Mouse (Mus musculus): ENCODE measurements around the gene Tpm3. TPM values are rescaled to one million over a fixed set of nuclear protein-coding genes. Genes with fewer than 3 reads are reported as not detected.
A peak's percentile ranks its signal among the peaks of the same experiment; 100 is the strongest.

Tpm3 gene
- polyA plus RNA-seq, 1 experiment from 2014 or later: 313 TPM

DNA sequence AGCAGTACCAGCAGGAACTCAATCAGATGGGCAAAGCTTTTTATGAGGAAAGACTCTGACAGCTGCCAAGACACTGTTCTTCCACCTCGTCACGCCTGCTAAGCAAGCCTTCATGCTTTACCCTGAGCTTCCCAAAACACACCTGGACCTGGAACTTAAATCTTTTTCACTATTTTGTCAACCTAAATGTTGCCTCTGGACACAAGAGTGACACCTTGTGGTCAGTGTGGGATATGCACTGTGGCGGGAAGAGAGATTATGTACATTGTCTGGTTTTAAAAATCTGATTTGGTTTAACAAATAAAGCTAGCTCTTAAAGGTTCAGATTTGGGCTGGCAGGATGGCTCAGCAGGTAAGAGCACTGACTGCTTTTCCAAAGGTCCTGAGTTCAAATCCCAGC, 6.9 kb upstream of the Tpm3 start:
- no peak for ATAC-seq (ENCODE audit: low FRiP score)
- peaks cover 50% of the 10 kb centered on the region for H3K36me3 ChIP-seq (replicated peaks; ENCODE audit: control insufficient read depth, insufficient read depth)
- 64% methylated on average over 3 of the region's 3 CpGs for WGBS
- peak; percentile 51 for DNase-seq (ENCODE audit: low spot score)
- H3K4me2 ChIP-seq (replicated peaks): no peak overlapping the region
- H3K27ac ChIP-seq: no peak overlapping the region
- no peaks in the 10 kb centered on the region for H3K9me3 ChIP-seq (ENCODE audit: control insufficient read depth, low read length)
- no peaks in the 10 kb centered on the region for H3K27me3 ChIP-seq (ENCODE audit: control insufficient read depth, insufficient read depth, low read length)
- H3K4me3 ChIP-seq (replicated peaks; ENCODE audit: low read length): no peak overlapping the region
- H3K9ac ChIP-seq: no peak overlapping the region
- no peaks in the 10 kb centered on the region for H3K4me1 ChIP-seq (replicated peaks; ENCODE audit: control insufficient read depth, insufficient read depth, low read length)

DNA sequence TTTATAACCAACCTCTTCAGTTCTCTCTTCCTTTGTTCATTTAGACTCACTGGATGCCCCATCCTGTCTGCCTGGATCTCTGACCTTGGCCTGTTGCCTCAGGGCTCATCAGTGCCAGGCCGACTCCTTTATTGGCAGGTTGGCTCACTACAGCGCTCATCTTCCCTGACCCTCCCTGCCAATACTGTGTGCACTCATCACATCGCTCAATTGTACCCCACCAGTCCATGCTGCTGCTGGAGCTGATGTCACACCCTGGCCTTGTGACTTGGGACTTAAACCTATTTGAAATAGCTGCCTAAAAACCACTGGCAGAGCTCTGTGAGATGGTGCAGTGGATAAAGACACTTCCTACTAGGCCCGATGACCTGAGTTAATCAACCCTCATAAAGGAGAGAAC, 4.6 kb upstream of the Tpm3 start:
- H3K27me3 ChIP-seq (ENCODE audit: control insufficient read depth, insufficient read depth, low read length): no peaks in the 10 kb centered on the region
- WGBS: 88% methylated on average over 4 of the region's 4 CpGs
- no peak overlapping the region for H3K4me2 ChIP-seq (replicated peaks)
- peaks cover 27% of the 10 kb centered on the region for H3K36me3 ChIP-seq (replicated peaks; ENCODE audit: control insufficient read depth, insufficient read depth)
- no peaks in the 10 kb centered on the region for H3K4me1 ChIP-seq (replicated peaks; ENCODE audit: control insufficient read depth, insufficient read depth, low read length)
- ATAC-seq (ENCODE audit: low FRiP score) (no peak), DNase-seq (ENCODE audit: low spot score) (no peak)
- H3K9me3 ChIP-seq (ENCODE audit: control insufficient read depth, low read length): no peaks in the 10 kb centered on the region
- H3K4me3 ChIP-seq (replicated peaks; ENCODE audit: low read length): no peak overlapping the region
- H3K27ac ChIP-seq: no peak overlapping the region
- no peak overlapping the region for H3K9ac ChIP-seq

DNA sequence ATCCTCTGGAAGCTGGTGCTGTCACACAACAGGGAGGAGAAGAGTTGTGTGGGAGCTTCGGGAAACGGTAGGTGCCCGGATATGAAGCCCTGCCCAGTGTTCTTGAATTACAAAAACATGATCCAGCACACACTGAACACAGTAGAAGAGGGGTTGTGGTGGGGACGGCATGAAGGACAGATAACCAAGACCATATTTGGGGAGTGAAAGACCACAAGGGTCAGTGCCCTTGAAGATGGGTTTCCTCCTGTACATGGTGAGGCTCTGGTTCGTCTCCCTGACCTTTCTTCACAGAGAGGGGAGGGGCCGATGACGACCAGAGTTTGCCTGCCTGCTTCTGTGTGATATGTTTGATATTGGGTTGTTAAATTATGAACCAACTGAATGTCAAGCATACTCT, 2.8 kb upstream of the Tpm3 start:
- Histone ChIP-seq H3K9me3 (ENCODE audit: control insufficient read depth, low read length) (no peaks in the 10 kb centered on the region), H3K4me3 (replicated peaks; ENCODE audit: low read length) (no peak overlapping the region), H3K27ac (no peak overlapping the region), H3K36me3 (replicated peaks; ENCODE audit: control insufficient read depth, insufficient read depth) (peaks cover 10% of the 10 kb centered on the region), H3K9ac (no peak overlapping the region), H3K4me2 (replicated peaks) (no peak overlapping the region), H3K27me3 (ENCODE audit: control insufficient read depth, insufficient read depth, low read length) (no peaks in the 10 kb centered on the region), H3K4me1 (replicated peaks; ENCODE audit: control insufficient read depth, insufficient read depth, low read length) (no peaks in the 10 kb centered on the region)
- 84% methylated on average over 7 of the region's 7 CpGs for WGBS
- ATAC-seq (ENCODE audit: low FRiP score) (no peak), DNase-seq (ENCODE audit: low spot score) (no peak)

DNA sequence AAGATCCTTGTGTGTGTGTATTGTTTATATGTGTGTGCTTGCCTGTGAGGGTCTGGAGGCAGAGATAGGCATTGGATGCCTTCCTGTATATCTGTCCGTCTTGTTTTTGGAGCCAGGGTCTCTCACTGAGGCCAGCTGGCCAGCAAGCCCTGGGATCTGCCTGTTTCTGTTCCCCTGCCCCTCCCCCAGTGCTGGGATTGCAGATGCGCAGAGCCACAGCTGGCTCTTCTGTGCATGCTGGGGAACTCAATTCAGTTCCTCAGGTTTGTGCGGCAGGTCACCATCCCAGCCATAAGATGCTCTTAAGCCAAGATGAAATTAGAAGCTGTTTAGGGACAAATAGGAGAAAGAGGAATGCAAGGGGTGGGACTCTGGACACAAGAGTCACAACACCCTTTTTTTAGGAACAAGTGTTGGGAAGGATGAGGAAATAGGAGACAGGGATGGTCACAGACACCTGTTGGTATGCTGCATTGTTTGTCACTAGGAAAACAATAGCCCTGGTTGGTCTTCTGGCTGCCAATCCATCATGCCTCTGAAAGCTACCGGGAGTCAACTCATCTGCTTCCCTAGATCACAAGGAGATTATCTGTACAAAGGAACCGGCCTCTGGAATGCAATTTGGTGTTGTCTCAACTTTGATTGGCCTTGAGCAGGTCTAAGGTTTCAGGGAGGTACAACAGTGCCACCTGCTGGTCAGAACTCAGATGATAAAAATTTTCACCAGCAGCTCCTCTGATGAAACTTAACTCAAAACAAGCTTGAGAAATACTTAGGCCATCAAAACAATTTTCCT, 4.7 kb downstream of the Tpm3 start:
- peak; percentile 89 for DNase-seq (ENCODE audit: low spot score)
- no peaks in the 10 kb centered on the region for H3K27me3 ChIP-seq (ENCODE audit: control insufficient read depth, insufficient read depth, low read length)
- H3K4me2 ChIP-seq (replicated peaks): peak overlapping the region; percentile 17; the same call in 1 of the 2 replicates
- no peak overlapping the region for H3K27ac ChIP-seq
- WGBS: 11% methylated on average over 5 of the region's 5 CpGs
- ATAC-seq (ENCODE audit: low FRiP score): no peak
- no peaks in the 10 kb centered on the region for H3K9me3 ChIP-seq (ENCODE audit: control insufficient read depth, low read length)
- H3K9ac ChIP-seq: no peak overlapping the region
- H3K4me1 ChIP-seq (replicated peaks; ENCODE audit: control insufficient read depth, insufficient read depth, low read length): peaks cover 19% of the 10 kb centered on the region
- H3K4me3 ChIP-seq (replicated peaks; ENCODE audit: low read length): no peak overlapping the region
- no peaks in the 10 kb centered on the region for H3K36me3 ChIP-seq (replicated peaks; ENCODE audit: control insufficient read depth, insufficient read depth)

DNA sequence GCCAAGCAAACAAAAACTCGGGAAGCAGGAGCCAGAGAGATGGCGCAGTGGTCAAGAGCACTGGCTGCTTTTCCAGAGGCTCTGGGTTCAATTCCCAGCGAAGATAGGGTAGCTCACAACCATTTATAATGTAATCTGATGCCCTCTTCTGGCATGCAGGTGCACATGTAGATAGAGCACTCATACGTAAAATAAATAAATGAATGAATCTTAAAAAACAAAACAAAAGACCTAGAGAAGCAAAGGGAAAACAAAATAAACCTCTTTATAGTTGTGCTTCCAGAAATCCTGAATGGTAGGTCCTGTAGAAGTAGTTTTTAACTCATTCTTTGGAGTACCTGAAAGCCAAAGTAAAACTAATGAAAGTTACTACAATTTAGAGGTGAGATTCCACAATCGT, 5.8 kb downstream of the Tpm3 start:
- Histone ChIP-seq H3K9me3 (ENCODE audit: control insufficient read depth, low read length) (no peaks in the 10 kb centered on the region), H3K36me3 (replicated peaks; ENCODE audit: control insufficient read depth, insufficient read depth) (no peaks in the 10 kb centered on the region), H3K4me1 (replicated peaks; ENCODE audit: control insufficient read depth, insufficient read depth, low read length) (peaks cover 25% of the 10 kb centered on the region), H3K4me3 (replicated peaks; ENCODE audit: low read length) (no peak overlapping the region), H3K4me2 (replicated peaks) (no peak overlapping the region), H3K27me3 (ENCODE audit: control insufficient read depth, insufficient read depth, low read length) (no peaks in the 10 kb centered on the region), H3K9ac (no peak overlapping the region), H3K27ac (no peak overlapping the region)
- WGBS: 64% methylated on average over 5 of the region's 5 CpGs
- DNase-seq (ENCODE audit: low spot score): no peak
- no peak for ATAC-seq (ENCODE audit: low FRiP score)

DNA sequence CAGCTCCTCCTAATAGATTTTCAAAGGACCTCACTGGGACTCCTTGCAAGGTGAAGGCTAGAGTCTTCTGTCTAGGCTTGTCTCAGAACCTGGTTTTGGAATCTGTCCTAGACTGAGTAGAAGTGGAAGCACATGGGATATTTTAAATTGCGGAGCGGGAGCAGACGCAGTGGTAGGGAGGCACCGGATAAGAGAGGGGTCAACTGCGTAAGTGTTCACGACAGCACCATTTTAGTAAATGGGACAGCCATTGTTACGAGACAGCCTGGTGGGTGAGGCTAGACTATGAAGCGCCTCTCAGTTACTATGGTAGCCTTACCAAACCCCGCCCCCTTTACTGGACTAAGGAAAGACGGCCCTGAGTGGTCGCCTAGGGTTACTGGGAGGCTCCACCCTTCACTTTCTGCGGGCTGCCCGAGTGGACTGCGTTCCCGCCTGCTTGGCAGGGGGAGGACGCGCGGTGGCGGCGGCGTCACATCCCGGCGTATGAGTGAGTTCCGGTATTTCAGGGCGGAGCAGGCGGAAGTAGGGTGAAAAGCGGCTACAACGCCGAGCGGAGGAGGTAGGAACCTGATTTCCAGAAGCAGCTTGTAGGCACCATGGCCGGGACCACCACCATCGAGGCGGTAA, 6.8 kb downstream of the Tpm3 start:
- H3K4me3 ChIP-seq (replicated peaks; ENCODE audit: low read length): peak overlapping the region; percentile 94
- H3K9ac ChIP-seq: peak overlapping the region; percentile 83
- no peaks in the 10 kb centered on the region for H3K36me3 ChIP-seq (replicated peaks; ENCODE audit: control insufficient read depth, insufficient read depth)
- no peaks in the 10 kb centered on the region for H3K9me3 ChIP-seq (ENCODE audit: control insufficient read depth, low read length)
- peak; percentile 95 for ATAC-seq (ENCODE audit: low FRiP score)
- DNase-seq (ENCODE audit: low spot score): peak; percentile 91
- no peaks in the 10 kb centered on the region for H3K27me3 ChIP-seq (ENCODE audit: control insufficient read depth, insufficient read depth, low read length)
- H3K4me1 ChIP-seq (replicated peaks; ENCODE audit: control insufficient read depth, insufficient read depth, low read length): peaks cover 35% of the 10 kb centered on the region
- under 1% methylated on average over 32 of the region's 33 CpGs for WGBS
- peak overlapping the region; percentile 94 for H3K27ac ChIP-seq
- peak overlapping the region; percentile 84 for H3K4me2 ChIP-seq (replicated peaks)

DNA sequence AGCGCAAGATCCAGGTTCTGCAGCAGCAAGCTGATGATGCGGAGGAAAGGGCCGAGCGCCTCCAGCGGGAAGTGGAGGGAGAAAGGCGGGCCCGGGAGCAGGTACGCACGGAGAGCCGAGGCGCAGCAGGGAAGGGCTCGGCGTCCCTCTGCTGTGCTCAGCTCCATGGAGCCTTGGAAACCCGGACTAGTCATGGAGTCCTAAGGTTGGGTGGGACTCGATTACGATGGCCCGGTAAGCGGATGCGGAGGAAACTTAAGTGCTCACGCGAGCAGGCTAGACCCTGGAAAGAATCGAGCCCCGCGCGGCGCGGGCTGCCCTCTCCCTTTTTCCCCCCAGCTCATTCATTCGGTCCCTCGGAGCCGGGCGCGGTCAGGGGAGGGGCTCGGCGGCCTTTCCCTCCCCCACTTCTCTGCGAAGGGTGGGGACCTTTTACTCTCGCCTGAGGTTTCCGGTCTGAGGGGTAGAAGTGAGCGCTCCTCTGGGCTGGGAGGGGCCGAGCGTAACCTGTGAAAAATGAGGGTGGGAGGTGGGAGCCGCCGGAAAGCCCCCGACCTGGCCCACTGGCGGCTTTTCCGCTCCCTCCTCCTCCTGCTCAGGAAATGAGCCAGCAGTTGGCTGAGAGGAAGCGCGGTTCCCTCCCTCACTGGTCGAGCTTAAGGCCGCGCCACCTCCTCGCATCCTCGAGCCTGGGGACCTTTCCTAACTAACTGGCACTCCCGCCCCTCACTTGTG, 7.5 kb downstream of the Tpm3 start:
- Histone ChIP-seq H3K4me1 (replicated peaks; ENCODE audit: control insufficient read depth, insufficient read depth, low read length) (peaks cover 38% of the 10 kb centered on the region), H3K27me3 (ENCODE audit: control insufficient read depth, insufficient read depth, low read length) (no peaks in the 10 kb centered on the region), H3K9ac (peak overlapping the region; percentile 83), H3K27ac (peak overlapping the region; percentile 94), H3K4me2 (replicated peaks) (peak overlapping the region; percentile 84), H3K4me3 (replicated peaks; ENCODE audit: low read length) (peak overlapping the region; percentile 94), H3K36me3 (replicated peaks; ENCODE audit: control insufficient read depth, insufficient read depth) (no peaks in the 10 kb centered on the region), H3K9me3 (ENCODE audit: control insufficient read depth, low read length) (no peaks in the 10 kb centered on the region)
- peak; percentile 74 for ATAC-seq (ENCODE audit: low FRiP score)
- under 1% methylated on average over 51 of the region's 53 CpGs for WGBS
- peak; percentile 57 for DNase-seq (ENCODE audit: low spot score)

DNA sequence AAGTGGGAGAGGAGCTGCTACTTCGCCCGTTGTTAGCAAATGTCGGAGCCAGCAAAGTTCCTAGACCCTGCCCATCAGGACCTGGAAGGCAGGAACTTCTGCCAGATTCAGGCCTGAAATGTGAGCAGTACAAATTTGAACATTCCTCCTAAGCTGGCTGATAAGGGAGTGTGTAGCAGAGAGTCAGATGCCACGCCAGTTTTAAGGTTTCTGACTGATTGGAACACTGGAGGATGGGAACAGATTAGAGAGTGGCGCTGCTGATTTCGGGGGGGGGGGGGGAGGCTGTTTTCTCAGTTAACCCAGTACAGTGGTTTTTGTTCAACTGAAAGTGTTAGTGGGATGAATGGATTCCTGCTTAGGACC, 8.0 kb downstream of the Tpm3 start:
- peaks cover 38% of the 10 kb centered on the region for H3K4me1 ChIP-seq (replicated peaks; ENCODE audit: control insufficient read depth, insufficient read depth, low read length)
- no peak for ATAC-seq (ENCODE audit: low FRiP score)
- no peaks in the 10 kb centered on the region for H3K36me3 ChIP-seq (replicated peaks; ENCODE audit: control insufficient read depth, insufficient read depth)
- peak overlapping the region; percentile 94 for H3K4me3 ChIP-seq (replicated peaks; ENCODE audit: low read length)
- H3K27me3 ChIP-seq (ENCODE audit: control insufficient read depth, insufficient read depth, low read length): no peaks in the 10 kb centered on the region
- no peak for DNase-seq (ENCODE audit: low spot score)
- H3K27ac ChIP-seq: peak overlapping the region; percentile 94
- peak overlapping the region; percentile 83 for H3K9ac ChIP-seq
- 3% methylated on average over 6 of the region's 6 CpGs for WGBS
- peak overlapping the region; percentile 84 for H3K4me2 ChIP-seq (replicated peaks)
- no peaks in the 10 kb centered on the region for H3K9me3 ChIP-seq (ENCODE audit: control insufficient read depth, low read length)
